Mouse (Mus musculus) gastrocnemius, adult 2 months (tissue): ENCODE measurements around the gene Irf3. TPM values are rescaled to one million over a fixed set of nuclear protein-coding genes. Genes with fewer than 3 reads are reported as not detected.

Experiments used
- DNase-seq: peaks from one replicate; pipeline ENCODE4 v3.0.0; 2022
- H3K27ac ChIP-seq: fragments of 200-600 bp; 2 replicates; pipeline ENCODE4 v1.8.1; 2022; ENCODE audit warnings: mild to moderate bottlenecking
- H3K4me3 ChIP-seq: fragments of 200-600 bp; 2 replicates; pipeline ENCODE4 v1.8.1; 2022; ENCODE audit warnings: mild to moderate bottlenecking, moderate library complexity
- CTCF ChIP-seq: fragments of 200-600 bp; IDR thresholded peaks from 2 replicates; pipeline ENCODE4 v1.8.1; 2022; ENCODE audit warnings: antibody characterized with exemption, mild to moderate bottlenecking, moderate library complexity
- intact Hi-C: fragments of 180-260 bp; cut with DNase I; formaldehyde crosslinking; loops from one replicate; pipeline ENCODE4 v1.15.1; 2025
- total RNA-seq, 2 experiments: library from RNA; stranded (reverse); gene quantifications; 2 replicates each; pipeline ENCODE4 v1.2.3; 2021

Gene Irf3
- total RNA-seq, 2 experiments from 2014 or later = 18.4 to 18.9 TPM

DNA sequence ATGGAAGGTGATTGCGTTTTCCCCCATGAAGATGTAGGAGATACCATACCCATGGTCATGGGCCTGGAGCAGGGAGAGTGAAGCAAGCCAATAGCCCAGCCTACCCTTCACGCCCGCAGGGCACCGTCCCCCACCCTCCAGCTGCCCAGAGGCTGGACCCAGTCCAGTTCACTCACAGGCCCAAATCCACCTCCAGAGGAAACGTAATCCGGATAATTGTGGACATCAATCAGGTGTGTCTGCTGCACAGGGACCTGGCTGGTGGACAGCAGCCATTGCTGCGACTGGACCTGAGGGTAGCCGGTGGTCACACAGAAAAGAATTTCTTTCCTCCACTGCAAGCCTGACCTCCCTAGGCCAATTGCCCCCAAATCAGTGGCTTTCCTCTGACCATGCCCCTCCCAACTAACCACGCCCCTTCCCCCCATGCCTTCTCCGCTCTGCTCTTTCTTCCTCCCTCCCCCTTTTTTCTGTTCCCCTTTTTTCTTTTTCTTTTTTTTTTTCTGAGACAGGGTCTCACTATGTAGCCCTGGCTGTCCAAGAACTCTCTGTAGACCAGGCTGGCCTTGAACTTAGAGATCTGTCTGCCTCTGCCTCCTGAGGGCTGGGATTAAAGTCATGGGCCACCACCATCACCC lies 37.5 kb upstream of the Irf3 start:
- DNase-seq = peak; percentile 33
- no peak overlapping the region for H3K4me3 ChIP-seq
- no peak overlapping the region for H3K27ac ChIP-seq
- TF ChIP-seq CTCF = no peak
- intact Hi-C loops = loop anchor here (5.0 to 10.0 kb wide), 2 partner anchors 63 to 215 kb away; partner anchors contain the start of genes Fuz and Vrk3

DNA sequence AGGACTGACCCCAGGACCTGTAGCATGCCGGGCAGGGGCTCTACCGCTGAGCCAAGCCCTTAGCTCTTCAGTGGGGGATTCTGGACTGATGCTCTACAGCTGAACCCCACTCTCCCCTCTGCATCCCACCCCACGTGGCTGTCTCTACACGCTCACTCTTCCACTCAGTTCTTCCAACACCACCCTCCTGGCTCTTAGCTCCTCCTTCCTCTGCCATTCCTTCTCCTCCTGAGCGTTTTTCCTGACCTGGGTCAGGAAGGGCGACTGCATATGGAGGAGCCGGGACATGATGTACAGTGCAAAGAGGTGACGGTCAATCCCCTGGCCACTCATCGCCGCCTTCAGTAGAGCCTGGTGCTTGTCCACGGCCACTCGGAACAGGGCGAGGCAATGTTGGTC lies 36.9 kb upstream of the Irf3 start:
- no peak overlapping the region for H3K27ac ChIP-seq
- DNase-seq = no peak
- TF ChIP-seq CTCF = no peak
- intact Hi-C loops = no loop called here
- H3K4me3 ChIP-seq = no peak overlapping the region

DNA sequence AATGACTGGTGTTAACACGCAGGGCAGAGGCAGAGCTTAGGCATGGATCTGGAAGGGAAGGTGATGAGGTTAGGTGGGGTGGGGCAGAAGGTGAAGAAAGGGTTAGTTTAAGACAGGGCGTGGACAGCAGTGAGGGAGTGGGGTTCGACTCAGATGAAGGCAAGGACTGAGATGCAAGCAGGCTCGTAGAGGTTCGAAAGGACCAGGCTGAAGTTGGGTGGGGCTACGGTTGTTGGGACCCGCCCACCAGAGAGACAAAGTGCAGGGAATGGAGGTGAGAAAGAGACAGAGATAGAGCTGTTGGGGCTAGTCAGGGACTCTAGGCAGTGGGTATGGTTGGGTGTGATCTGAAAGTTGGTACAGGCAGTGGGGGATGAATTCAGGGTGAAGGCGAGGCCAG lies 35.1 kb upstream of the Irf3 start:
- H3K27ac ChIP-seq = no peak overlapping the region
- DNase-seq = no peak
- no peak for TF ChIP-seq CTCF
- no peak overlapping the region for H3K4me3 ChIP-seq
- intact Hi-C loops = no loop called here

DNA sequence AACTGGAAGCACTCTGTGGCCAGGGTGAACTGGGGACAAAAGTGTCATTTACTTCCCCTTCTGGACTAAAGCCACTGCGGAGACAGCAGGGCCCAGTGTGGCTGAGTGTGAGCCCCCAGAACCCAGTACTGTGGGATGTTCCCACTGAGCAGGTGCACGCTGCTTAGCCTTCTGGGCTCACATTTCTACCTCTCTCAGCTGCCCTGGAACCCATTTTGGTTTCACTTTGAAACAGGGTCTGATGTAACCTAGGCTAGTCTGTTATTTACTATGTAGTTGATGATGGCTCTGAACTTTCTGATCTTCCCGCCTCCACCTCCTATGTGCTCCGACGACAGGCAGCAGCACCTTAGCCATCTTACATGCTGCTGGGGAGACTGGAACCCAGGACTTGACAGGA lies 34.6 kb upstream of the Irf3 start:
- no peak overlapping the region for H3K4me3 ChIP-seq
- DNase-seq = peak; percentile 6
- intact Hi-C loops = no loop called here
- no peak overlapping the region for H3K27ac ChIP-seq
- no peak for TF ChIP-seq CTCF

DNA sequence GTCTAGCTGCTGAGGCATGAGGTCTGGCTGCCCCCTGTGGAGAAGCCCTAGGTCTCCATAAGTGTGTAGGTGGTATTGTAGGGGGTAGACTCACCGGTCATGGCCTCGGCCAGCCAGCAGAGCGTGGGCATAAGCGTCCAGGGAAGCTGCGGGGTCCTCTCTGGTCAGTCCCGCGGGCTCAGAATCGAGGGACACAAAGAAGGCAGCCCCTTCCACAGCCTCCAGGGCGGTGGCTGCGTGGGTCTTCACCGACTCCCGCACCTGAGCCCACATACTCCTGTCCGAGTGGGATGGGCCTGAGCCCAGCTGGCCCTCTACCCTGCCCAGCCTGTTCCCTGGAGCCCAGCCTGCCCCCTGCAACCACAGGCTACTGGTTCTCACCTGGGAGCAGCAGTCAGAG lies 32.5 kb upstream of the Irf3 start:
- intact Hi-C loops = no loop called here
- TF ChIP-seq CTCF = no peak
- Histone ChIP-seq H3K27ac (no peak overlapping the region), H3K4me3 (no peak overlapping the region)
- DNase-seq = peak; percentile 15

DNA sequence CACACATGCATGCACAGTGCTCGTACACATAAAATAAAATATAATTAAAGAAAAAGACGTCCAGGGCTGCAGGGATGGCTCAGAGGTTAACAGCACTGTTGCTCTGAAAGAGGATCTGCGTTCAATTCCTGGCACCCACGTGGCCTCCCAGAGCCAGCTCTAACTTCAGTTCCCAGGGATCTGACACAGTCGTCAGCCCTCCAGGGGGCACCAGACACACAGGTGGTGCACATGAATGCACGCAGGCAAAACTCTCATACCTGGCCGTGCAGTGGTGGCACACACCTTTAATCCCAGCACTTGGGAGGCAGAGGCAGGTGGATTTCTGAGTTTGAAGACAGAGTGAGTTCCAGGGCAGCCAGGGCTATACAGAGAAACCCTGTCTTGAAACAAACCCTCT lies 31.5 kb upstream of the Irf3 start:
- no peak overlapping the region for H3K4me3 ChIP-seq
- TF ChIP-seq CTCF = peak; percentile 31; the same call in 1 of the 2 replicates
- intact Hi-C loops = no loop called here
- H3K27ac ChIP-seq = no peak overlapping the region
- peak; percentile 23 for DNase-seq

DNA sequence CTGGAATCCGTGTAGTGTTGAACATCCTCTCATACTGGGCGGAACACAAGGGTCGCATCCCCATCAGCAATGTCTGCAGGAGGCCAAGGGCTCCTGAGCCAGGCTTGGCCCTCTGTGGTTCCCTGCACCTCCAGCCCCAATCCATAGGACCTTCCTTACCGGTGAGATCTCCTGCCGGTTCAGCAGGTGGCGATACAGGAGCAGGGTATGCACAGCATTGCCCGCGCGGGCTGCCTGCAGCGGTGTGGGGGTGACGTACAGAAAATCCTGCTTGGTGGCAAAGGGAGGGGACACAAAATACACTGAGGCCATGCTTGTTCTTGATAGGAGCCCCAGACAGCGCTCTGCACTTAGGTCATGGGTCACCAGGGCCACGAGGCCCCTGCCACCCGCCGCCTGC lies 30.8 kb upstream of the Irf3 start:
- DNase-seq = peak; percentile 21
- intact Hi-C loops = no loop called here
- TF ChIP-seq CTCF = no peak
- H3K4me3 ChIP-seq = no peak overlapping the region
- no peak overlapping the region for H3K27ac ChIP-seq

DNA sequence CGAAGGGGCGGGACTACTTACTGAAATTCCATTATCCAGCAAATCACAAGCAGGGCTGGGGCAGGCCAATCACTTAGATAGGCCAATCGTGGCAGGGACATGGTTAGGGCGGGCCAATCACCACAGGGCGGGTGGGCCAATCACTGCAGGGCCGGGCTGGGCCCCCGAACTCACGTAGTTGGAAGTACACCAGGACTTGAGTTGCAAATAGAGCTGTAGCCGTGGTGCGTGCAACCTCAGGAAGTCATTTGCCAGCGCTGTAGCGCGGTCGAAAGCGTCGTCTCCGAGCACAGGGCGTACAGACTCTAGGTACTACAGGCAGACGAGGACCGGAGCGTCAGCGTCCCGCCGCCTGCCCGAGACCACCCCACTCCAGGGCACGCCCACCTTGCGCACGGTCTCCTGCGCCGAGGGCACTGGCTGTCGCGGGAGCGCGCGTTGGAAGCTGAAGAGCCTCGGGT lies 27.2 kb upstream of the Irf3 start:
- H3K4me3 ChIP-seq = peak overlapping the region; percentile 82
- intact Hi-C loops = no loop called here
- H3K27ac ChIP-seq = peak overlapping the region; percentile 69
- TF ChIP-seq CTCF = no peak
- DNase-seq = peak; percentile 89

DNA sequence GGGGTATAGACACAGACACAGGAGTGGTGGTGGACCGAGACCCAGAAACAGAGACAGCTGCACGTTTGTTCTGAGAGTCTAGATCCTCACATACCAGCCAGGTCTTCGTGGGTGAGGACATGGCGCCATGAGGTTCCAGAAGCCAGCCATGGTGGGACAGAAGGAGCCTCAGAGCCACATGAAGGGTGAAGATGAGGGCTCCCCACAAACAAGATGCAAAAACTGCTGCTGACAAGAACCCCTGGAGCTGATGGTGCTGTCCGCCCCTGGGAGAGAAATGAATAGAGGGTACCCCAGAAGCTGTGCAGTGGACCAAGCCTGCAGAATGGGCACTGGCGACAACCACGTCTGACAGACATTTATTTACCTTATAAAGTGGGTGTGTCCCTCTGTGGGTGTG lies 26.3 kb upstream of the Irf3 start:
- DNase-seq = no peak
- no peak for TF ChIP-seq CTCF
- intact Hi-C loops = no loop called here
- H3K4me3 ChIP-seq = peak overlapping the region; percentile 82; the same call in 1 of the 2 replicates
- H3K27ac ChIP-seq = peak overlapping the region; percentile 69; the same call in 1 of the 2 replicates

DNA sequence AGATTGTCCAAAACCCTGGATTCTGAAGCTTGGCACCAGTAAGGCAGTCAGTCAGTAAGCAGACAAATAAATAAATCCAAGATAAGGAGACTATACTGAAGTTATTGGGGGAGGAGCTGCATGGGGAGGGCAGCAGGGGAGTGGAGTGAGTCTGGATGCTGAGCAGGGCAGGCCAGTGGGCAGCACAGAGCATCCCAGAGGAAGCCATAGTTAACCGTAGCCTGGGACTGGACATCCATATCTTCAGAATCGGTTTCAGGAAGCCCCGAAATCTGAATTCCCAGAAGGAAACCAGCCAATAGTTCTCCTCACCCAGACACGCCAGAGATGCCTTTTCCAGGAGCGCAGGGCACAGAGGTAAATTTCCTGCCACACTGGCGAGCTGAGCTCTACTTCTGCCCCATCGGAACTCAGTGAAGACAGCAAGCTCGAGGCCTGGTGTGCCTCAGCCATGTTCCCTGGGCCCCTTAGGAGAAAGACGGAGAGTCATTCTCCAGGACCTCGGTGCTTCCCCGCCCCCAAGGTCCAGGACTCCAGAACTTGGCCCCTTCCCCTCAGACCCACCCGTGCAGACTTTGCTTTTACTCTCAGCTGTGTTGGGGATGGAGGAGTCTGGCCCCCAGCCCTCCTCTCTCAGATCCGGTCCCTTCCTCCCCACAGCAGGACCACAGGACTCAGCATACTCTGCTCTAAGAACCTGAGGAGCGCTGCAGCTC lies 23.9 kb upstream of the Irf3 start:
- Histone ChIP-seq H3K27ac (peak overlapping the region; percentile 84), H3K4me3 (peak overlapping the region; percentile 76)
- intact Hi-C loops = no loop called here
- DNase-seq = no peak
- TF ChIP-seq CTCF = no peak

DNA sequence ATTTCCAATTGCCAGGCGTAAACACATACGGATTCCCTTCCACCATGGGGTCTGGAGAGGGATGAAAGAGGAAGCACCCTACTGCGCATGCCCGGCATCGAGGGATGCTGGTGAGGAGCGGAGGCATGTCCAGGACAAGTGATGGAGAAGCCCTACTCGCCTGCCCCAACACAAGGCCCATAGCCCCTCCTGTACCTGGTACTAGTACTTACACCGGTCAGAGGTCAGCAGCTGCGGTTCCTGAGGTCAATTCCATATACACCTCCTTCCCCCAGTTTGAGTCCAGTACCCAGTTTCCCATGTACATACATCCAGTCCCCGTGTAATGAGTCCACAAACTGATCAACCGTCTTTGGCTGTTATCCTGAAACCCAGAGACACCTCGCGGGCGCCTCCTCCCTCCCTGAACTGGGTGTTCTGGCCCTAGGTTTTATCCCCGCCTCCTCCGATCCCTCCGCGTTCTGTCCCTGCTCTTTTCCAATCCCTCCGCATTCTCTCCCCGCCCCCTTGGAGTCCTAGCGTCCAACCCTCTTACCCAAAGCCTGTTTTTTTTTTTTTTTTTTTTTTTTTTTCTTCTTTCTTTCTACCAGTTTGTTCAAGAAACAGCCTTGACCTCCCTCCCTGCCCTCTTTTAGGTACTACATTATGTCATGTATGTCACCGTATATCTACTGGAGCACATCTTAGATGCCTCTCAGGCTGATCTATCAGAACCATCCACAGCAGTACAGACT lies 22.9 kb upstream of the Irf3 start, which contains the start of gene Cpt1c:
Gene Cpt1c (minus strand): TSS at position 469 of the 734 bp plus-strand sequence.
- peak; percentile 84 for DNase-seq
- intact Hi-C loops = no loop called here
- Histone ChIP-seq H3K4me3 (peak within 1 kb of the TSS; percentile 76), H3K27ac (peak within 1 kb of the TSS; percentile 84)
- TF ChIP-seq CTCF = no peak; the same call in 1 of the 2 replicates

DNA sequence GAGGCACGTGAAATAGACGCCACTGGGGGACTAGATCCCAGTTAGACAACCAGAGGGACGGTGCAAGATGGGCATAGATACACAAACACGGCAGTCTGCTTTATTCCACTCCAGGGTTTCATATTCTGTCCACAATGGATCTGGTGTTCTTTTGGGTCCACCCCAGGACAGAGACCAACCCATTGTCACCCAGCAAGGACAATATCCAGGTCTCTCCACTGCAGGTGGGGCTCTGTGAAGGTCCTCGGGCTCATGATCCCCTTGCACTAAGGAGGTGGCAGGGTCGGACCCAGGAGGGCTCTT lies 22.4 kb upstream of the Irf3 start:
- Histone ChIP-seq H3K4me3 (no peak overlapping the region), H3K27ac (peak overlapping the region; percentile 29; the same call in 1 of the 2 replicates)
- no peak for TF ChIP-seq CTCF
- no peak for DNase-seq
- intact Hi-C loops = no loop called here

DNA sequence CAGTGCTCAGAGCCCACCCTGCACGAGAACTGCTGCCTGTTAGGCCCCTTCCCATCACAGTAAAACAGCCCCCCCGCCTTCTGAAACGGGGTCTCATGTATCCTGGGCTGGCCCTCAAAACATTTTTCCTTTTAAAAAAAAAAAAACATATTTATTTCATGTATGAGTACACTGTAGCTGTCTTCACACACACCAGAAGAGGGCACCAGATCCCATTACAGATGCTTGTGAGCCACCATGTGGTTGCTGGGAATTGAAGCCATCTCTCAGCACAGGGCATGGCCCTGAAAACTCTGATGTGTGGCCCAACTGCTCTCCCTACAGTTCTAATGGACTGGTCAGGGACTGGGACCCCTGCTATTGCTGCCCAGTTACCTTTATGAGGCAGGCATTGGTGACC lies 19.1 kb upstream of the Irf3 start:
- intact Hi-C loops = no loop called here
- no peak for DNase-seq
- no peak overlapping the region for H3K4me3 ChIP-seq
- TF ChIP-seq CTCF = no peak
- H3K27ac ChIP-seq = no peak overlapping the region
